Mouse (Mus musculus): ENCODE measurements around the gene Vpreb2.
"Not testable (repeated sequence)": the region's sequence is repeated elsewhere in the genome, so short reads cannot be mapped to it uniquely, and the experiment has no call there.

Gene Vpreb2

GRCm38 (mm10) chr16:17986456-17987132 lies 6.4 kb downstream of the Vpreb2 start:
- no peak for DNase-seq (ENCODE audit: low read depth in 1 of 2, low spot score in 2 of 2)

GRCm38 (mm10) chr16:17987703-17988102 lies 7.5 kb downstream of the Vpreb2 start:
- no peak for DNase-seq (ENCODE audit: low read depth in 1 of 2, low spot score in 2 of 2)

- not testable (repeated sequence) for DNase-seq (ENCODE audit: low read depth in 1 of 2, low spot score in 2 of 2)
These were observed 12.1 kb downstream of the Vpreb2 start for GRCm38 (mm10) chr16:17992321-17992720.

- DNase-seq (ENCODE audit: low read depth in 1 of 2, low spot score in 2 of 2), result no peak
These were observed 19.4 kb downstream of the Vpreb2 start for GRCm38 (mm10) chr16:17999668-18000067.

- DNase-seq (ENCODE audit: low read depth in 1 of 2, low spot score in 2 of 2), result no peak
These were observed 24.4 kb downstream of the Vpreb2 start for GRCm38 (mm10) chr16:18004589-18004988.

- no peak for DNase-seq (ENCODE audit: low read depth in 1 of 2, low spot score in 2 of 2)
These were observed 26.9 kb downstream of the Vpreb2 start for GRCm38 (mm10) chr16:18007083-18007482.

- no peak for DNase-seq (ENCODE audit: low read depth in 1 of 2, low spot score in 2 of 2)
These were observed 30.9 kb downstream of the Vpreb2 start for GRCm38 (mm10) chr16:18011101-18011500.

- DNase-seq (ENCODE audit: low read depth in 1 of 2, low spot score in 2 of 2), result not testable (repeated sequence)
These were observed 36.3 kb downstream of the Vpreb2 start for GRCm38 (mm10) chr16:18016482-18016881.

- no peak for DNase-seq (ENCODE audit: low read depth in 1 of 2, low spot score in 2 of 2)
These were observed 42.7 kb downstream of the Vpreb2 start for GRCm38 (mm10) chr16:18022780-18023557.

- no peak for DNase-seq (ENCODE audit: low read depth in 1 of 2, low spot score in 2 of 2)
These were observed 47.1 kb downstream of the Vpreb2 start for GRCm38 (mm10) chr16:18027371-18027770.

All from monocyte, adult 2 months (primary cell).